Comparison of ENCODE assay signal across 27 mouse cellular contexts in the genomic region with DNA sequence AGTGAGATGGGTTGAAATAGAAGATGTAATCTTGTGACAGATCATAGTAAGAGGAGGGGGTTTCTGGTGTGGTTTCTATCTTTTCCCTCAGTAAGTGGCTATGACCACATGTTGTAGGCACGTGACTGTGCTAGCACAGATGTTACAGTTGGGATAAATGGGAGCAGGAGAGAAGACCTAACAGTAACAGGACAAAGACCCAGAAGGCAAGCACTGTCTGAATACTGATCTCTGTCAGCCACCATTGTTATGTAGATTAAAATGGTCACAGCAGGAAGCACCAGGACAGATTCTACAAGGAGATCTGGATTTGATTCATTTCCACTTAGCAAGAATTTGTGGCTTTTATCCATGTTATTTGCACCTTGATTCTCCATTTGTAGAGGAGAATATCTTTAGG. TPM values are rescaled to one million over a fixed set of nuclear protein-coding genes. Genes with fewer than 3 reads are reported as not detected.
DNase-seq lines count a peak whose midpoint lies in the region; ATAC-seq lines count a peak whose summit lies in the region.
"Had no signal": no experiment of that assay in that cellular context is flagged by ENCODE, and none has a peak within 500 bp of the region (broad histone marks: within the 10 kb centered on the region; RNA-seq: fewer than 3 reads in every experiment).

No protein-coding gene starts in this region.

- intact Hi-C loops in heart, postnatal 14 days (cut with DNase I) = no loop called here

- no peak overlapping the region for H3K9ac ChIP-seq in neural tube, embryonic 12.5 days
- H3K9ac ChIP-seq in neural tube, embryonic 15.5 days (replicated peaks) = no peak overlapping the region
- H3K9ac ChIP-seq: heart, embryonic 15.5 days; hindbrain, embryonic 12.5 days; limb, embryonic 13.5 days; liver, embryonic 13.5 days; midbrain, embryonic 15.5 days had no signal

- no peaks in the 10 kb centered on the region for H3K4me1 ChIP-seq in neural tube, embryonic 12.5 days
- H3K4me1 ChIP-seq in neural tube, embryonic 15.5 days = no peaks in the 10 kb centered on the region
- H3K4me1 ChIP-seq: embryonic facial prominence, embryonic 10.5 days; heart, embryonic 15.5 days; limb, embryonic 13.5 days; liver, embryonic 13.5 days; midbrain, embryonic 15.5 days had no signal

- H3K4me2 ChIP-seq in neural tube, embryonic 12.5 days (replicated peaks) = no peak overlapping the region
- H3K4me2 ChIP-seq in neural tube, embryonic 15.5 days = no peak overlapping the region
- H3K4me2 ChIP-seq: heart, embryonic 15.5 days; hindbrain, embryonic 12.5 days; limb, embryonic 13.5 days; liver, embryonic 13.5 days; midbrain, embryonic 15.5 days had no signal

- peak; percentile 21 for DNase-seq in heart, adult 11 months
- DNase-seq in heart, postnatal 14 days = no peak
- DNase-seq in ZHBTc4 (ENCODE audit: low read depth, low spot score) = peak; percentile 88
- DNase-seq in adrenal gland, postnatal 10 days = no peak
- DNase-seq in heart, postnatal 4 days = no peak
- DNase-seq: adrenal gland, adult 8-10 months; B cell, adult 2 months; cerebellum, adult 18-20 months; cerebellum, postnatal 25 days; gastrocnemius, adult 2 months; kidney, adult 18-20 months; layer of hippocampus, adult 9-11 months; liver, embryonic 13.5 days; lung, adult 2 months; lung, postnatal 14 days; right cerebral cortex, postnatal 25 days; spleen, adult 18-20 months had no signal

- H3K9me3 ChIP-seq in neural tube, embryonic 12.5 days = no peaks in the 10 kb centered on the region
- no peaks in the 10 kb centered on the region for H3K9me3 ChIP-seq in neural tube, embryonic 15.5 days (replicated peaks)
- H3K9me3 ChIP-seq: embryonic facial prominence, embryonic 10.5 days; heart, embryonic 15.5 days; hindbrain, embryonic 12.5 days; limb, embryonic 13.5 days; liver, embryonic 13.5 days; midbrain, embryonic 15.5 days had no signal

- H3K4me3 ChIP-seq in neural tube, embryonic 12.5 days = no peak overlapping the region
- no peak overlapping the region for H3K4me3 ChIP-seq in neural tube, embryonic 15.5 days (replicated peaks)
- H3K4me3 ChIP-seq: embryonic facial prominence, embryonic 10.5 days; gastrocnemius, adult 2 months; heart, embryonic 15.5 days; hindbrain, embryonic 12.5 days; limb, embryonic 13.5 days; liver, embryonic 13.5 days; midbrain, embryonic 15.5 days; myocyte had no signal

- H3K36me3 ChIP-seq in neural tube, embryonic 12.5 days = no peaks in the 10 kb centered on the region
- H3K36me3 ChIP-seq in neural tube, embryonic 15.5 days = no peaks in the 10 kb centered on the region
- H3K36me3 ChIP-seq: embryonic facial prominence, embryonic 10.5 days; heart, embryonic 15.5 days; hindbrain, embryonic 12.5 days; limb, embryonic 13.5 days; liver, embryonic 13.5 days; midbrain, embryonic 15.5 days had no signal

- no peak overlapping the region for H3K27ac ChIP-seq in neural tube, embryonic 12.5 days
- no peak overlapping the region for H3K27ac ChIP-seq in neural tube, embryonic 15.5 days (replicated peaks)
- H3K27ac ChIP-seq: embryonic facial prominence, embryonic 10.5 days; gastrocnemius, adult 2 months; heart, embryonic 15.5 days; hindbrain, embryonic 12.5 days; limb, embryonic 13.5 days; liver, embryonic 13.5 days; midbrain, embryonic 15.5 days had no signal

- ATAC-seq in neural tube, embryonic 12.5 days (ENCODE audit: low FRiP score, low read depth) = 0 out of 2 replicates have a peak, but pooled peaks have one; percentile 61
- ATAC-seq in neural tube, embryonic 15.5 days (ENCODE audit: low FRiP score) = no peak
- ATAC-seq: inflammation-experienced regulatory T-cells, adult 6 months; midbrain, embryonic 15.5 days had no signal

- 7% methylated on average over 1 of the region's 1 CpGs for WGBS in neural tube, embryonic 12.5 days
- 13% methylated on average over 1 of the region's 1 CpGs for WGBS in neural tube, embryonic 15.5 days

- H3K27me3 ChIP-seq in neural tube, embryonic 12.5 days (replicated peaks) = no peaks in the 10 kb centered on the region
- H3K27me3 ChIP-seq in neural tube, embryonic 15.5 days (replicated peaks) = no peaks in the 10 kb centered on the region
- H3K27me3 ChIP-seq: heart, embryonic 15.5 days; hindbrain, embryonic 12.5 days; limb, embryonic 13.5 days; liver, embryonic 13.5 days; midbrain, embryonic 15.5 days had no signal

RNA-seq across cellular contexts. Expression of gene Sema6d, which starts 55.8 kb away (rescaled TPM):
- total RNA-seq in heart, postnatal 14 days (2021) = 10 to 100 TPM; 23.6 to 23.8 TPM
- polyA plus RNA-seq in neural tube, embryonic 12.5 days (2016; fragmentation: Nextera tagmentation; extraction: Ambion mirVana) = 37.7 and 41.7 TPM in 2 replicates
- 43.2 and 50.4 TPM in 2 replicates for polyA plus RNA-seq in neural tube, embryonic 15.5 days (2015; fragmentation: Nextera tagmentation; extraction: Ambion mirVana)
- 10 to 100 TPM; 17.3 to 22.2 TPM for total RNA-seq in adrenal gland, postnatal 10 days (2021)
- 10 to 100 TPM; 42.9 to 46.6 TPM for total RNA-seq in heart, postnatal 4 days (2021)
- total RNA-seq: megakaryocyte progenitor cell, adult 5-6 weeks had no signal

Comparison
In these comparisons a context has a peak if more than half of its experiments do, and no peak if none do; other contexts are left out.
1. DNase-seq: peak in heart, adult 11 months (single experiment) and ZHBTc4 (single experiment); none in heart, postnatal 14 days (0 of 2), adrenal gland, postnatal 10 days (single experiment) and heart, postnatal 4 days (single experiment).